In the genomic region with DNA sequence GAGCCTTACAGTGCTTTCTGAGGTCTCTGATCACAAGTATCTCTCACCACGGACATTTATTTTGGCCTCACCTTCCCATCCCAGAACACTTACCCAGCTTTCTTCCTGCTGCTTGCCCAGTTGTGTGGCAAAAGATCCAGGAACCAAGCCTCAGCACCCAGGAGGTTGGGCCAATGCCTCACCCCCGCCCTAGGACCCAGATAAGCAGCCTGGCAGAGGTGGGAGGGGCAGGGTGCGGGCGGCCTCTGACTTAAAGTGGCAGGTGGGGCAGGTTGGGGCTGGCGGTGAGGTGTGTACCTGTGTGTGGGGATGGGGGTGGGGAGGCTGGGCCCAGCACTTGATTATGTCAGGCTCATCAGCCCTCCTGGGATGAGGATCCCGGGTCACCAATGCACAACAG, we compare ENCODE assay signal across 25 mouse cellular contexts. TPM values are rescaled to one million over a fixed set of nuclear protein-coding genes. Genes with fewer than 3 reads are reported as not detected.
DNase-seq lines count a peak whose midpoint lies in the region; ATAC-seq lines count a peak whose summit lies in the region.
"Had no signal": no experiment of that assay in that cellular context is flagged by ENCODE, and none has a peak within 500 bp of the region (broad histone marks: within the 10 kb centered on the region; RNA-seq: fewer than 3 reads in every experiment).

No protein-coding gene starts in this region.

- peak; percentile 61 for ATAC-seq in stomach, embryonic 15.5 days (ENCODE audit: insufficient read depth, low FRiP score, low read depth)
- ATAC-seq: forebrain, postnatal 0 days had no signal

- peaks cover 21% of the 10 kb centered on the region; the same call in 1 of the 2 replicates for H3K4me1 ChIP-seq in stomach, embryonic 15.5 days

- 60% methylated on average over 6 of the region's 6 CpGs for WGBS in stomach, embryonic 15.5 days

- H3K4me3 ChIP-seq in stomach, embryonic 15.5 days (replicated peaks): no peak overlapping the region
- H3K4me3 ChIP-seq: gastrocnemius, adult 2 months; heart, embryonic 15.5 days; midbrain, embryonic 12.5 days had no signal

- H3K4me2 ChIP-seq in stomach, embryonic 15.5 days: peak overlapping the region; percentile 19; the same call in 1 of the 2 replicates
- H3K4me2 ChIP-seq: heart, embryonic 15.5 days; midbrain, embryonic 12.5 days had no signal

- H3K9me3 ChIP-seq in stomach, embryonic 15.5 days: no peaks in the 10 kb centered on the region
- H3K9me3 ChIP-seq: heart, embryonic 15.5 days; midbrain, embryonic 12.5 days had no signal

- peak; percentile 95 for DNase-seq in heart, adult 11 months
- DNase-seq in heart, adult 8-10 months (ENCODE audit: low spot score): no peak
- DNase-seq in urinary bladder, adult 2 months (ENCODE audit: low spot score): peak; percentile 60
- DNase-seq in urinary bladder, postnatal 10 days (ENCODE audit: low spot score): no peak
- no peak for DNase-seq in c-Kit-positive CD71-positive TER-119-positive erythroid progenitor cells, embryonic 14.5 days (ENCODE audit: low spot score)
- no peak for DNase-seq in layer of hippocampus, postnatal 10 days (ENCODE audit: low spot score in 2 of 2)
- no peak for DNase-seq in neural tube, embryonic 10.5 days (ENCODE audit: extremely low spot score, low spot score)
- DNase-seq: adrenal gland, adult 2 months; cerebellum, adult 2 months; forebrain, postnatal 0 days; gastrocnemius, adult 2 months; layer of hippocampus, postnatal 36 days; thymus, postnatal 36 days had no signal

- H3K27me3 ChIP-seq in stomach, embryonic 15.5 days (replicated peaks): no peaks in the 10 kb centered on the region
- H3K27me3 ChIP-seq: CH12.LX; heart, embryonic 15.5 days had no signal

- peaks cover 17% of the 10 kb centered on the region; the same call in 1 of the 2 replicates for H3K36me3 ChIP-seq in stomach, embryonic 15.5 days

- H3K9ac ChIP-seq in stomach, embryonic 15.5 days: no peak overlapping the region
- H3K9ac ChIP-seq: forebrain, postnatal 0 days; heart, embryonic 15.5 days; midbrain, embryonic 12.5 days had no signal

- no peak overlapping the region for H3K27ac ChIP-seq in stomach, embryonic 15.5 days
- H3K27ac ChIP-seq: gastrocnemius, adult 2 months; heart, embryonic 15.5 days; midbrain, embryonic 12.5 days had no signal

RNA-seq across cellular contexts. Expression of a gene that starts 21.9 kb away (rescaled TPM):
- total RNA-seq in heart, adult 8-10 months (2022): 100 to 1,000 TPM; 108 to 146 (median 128) TPM
- 75.3 and 87.2 TPM in 2 replicates for polyA plus RNA-seq in urinary bladder, adult 2 months (2012; rRNA removed)
- 24.0 and 25.4 TPM in 2 replicates for polyA plus RNA-seq in stomach, embryonic 15.5 days (2015; fragmentation: Nextera tagmentation; extraction: Ambion mirVana)
- 100 to 1,000 TPM in 1 of 2 experiments, 10 to 100 TPM in 1; 87.9 to 102 TPM for total RNA-seq in layer of hippocampus, postnatal 10 days (2021)

RNA-seq across cellular contexts. Expression of a gene that starts 40.0 kb away (rescaled TPM):
- not detected for total RNA-seq in heart, adult 8-10 months (2022)
- not detected in 2 replicates for polyA plus RNA-seq in urinary bladder, adult 2 months (2012; rRNA removed)
- 0.13 TPM in 1 of 2 replicates, not detected in the other for polyA plus RNA-seq in stomach, embryonic 15.5 days (2015; fragmentation: Nextera tagmentation; extraction: Ambion mirVana)
- not detected for total RNA-seq in layer of hippocampus, postnatal 10 days (2021)
- total RNA-seq: adrenal gland, adult 2 months; CH12.LX; common myeloid progenitor, adult 5-6 weeks; forebrain, postnatal 0 days; gastrocnemius, adult 2 months; granulocyte monocyte progenitor cell, adult 5-6 weeks; hematopoietic stem cell, adult 5-6 weeks; layer of hippocampus, postnatal 36 days had no signal
- polyA plus RNA-seq: adrenal gland, adult 2 months; brain, embryonic 14.5 days; cerebellum, adult 2 months; embryonic facial prominence, embryonic 11.5 days; forebrain, postnatal 0 days; heart, embryonic 15.5 days; kidney, embryonic 14.5 days; midbrain, embryonic 12.5 days; spleen, adult 2 months; testis, adult 2 months had no signal

RNA-seq across cellular contexts. Expression of a gene that starts 54.6 kb away (rescaled TPM):
- total RNA-seq in heart, adult 8-10 months (2022): 10 to 100 TPM; 79.7 to 89.3 (median 80.9) TPM
- polyA plus RNA-seq in urinary bladder, adult 2 months (2012; rRNA removed): 64.2 and 77.2 TPM in 2 replicates
- 189 and 208 TPM in 2 replicates for polyA plus RNA-seq in stomach, embryonic 15.5 days (2015; fragmentation: Nextera tagmentation; extraction: Ambion mirVana)
- 100 to 1,000 TPM; 112 to 118 TPM for total RNA-seq in layer of hippocampus, postnatal 10 days (2021)

RNA-seq across cellular contexts. Expression of a gene that starts 54.6 kb away (rescaled TPM):
- total RNA-seq in heart, adult 8-10 months (2022): 10 to 100 TPM; 19.1 to 35.6 (median 22.8) TPM
- 82.5 and 94.1 TPM in 2 replicates for polyA plus RNA-seq in urinary bladder, adult 2 months (2012; rRNA removed)
- 84.3 and 84.4 TPM in 2 replicates for polyA plus RNA-seq in stomach, embryonic 15.5 days (2015; fragmentation: Nextera tagmentation; extraction: Ambion mirVana)
- 10 to 100 TPM; 78.8 to 84.5 TPM for total RNA-seq in layer of hippocampus, postnatal 10 days (2021)

Comparison
In these comparisons a context has a peak if more than half of its experiments do, and no peak if none do; other contexts are left out.
1. DNase-seq: peak in heart, adult 11 months (single experiment) and urinary bladder, adult 2 months (single experiment); none in heart, adult 8-10 months (single experiment), urinary bladder, postnatal 10 days (single experiment), c-Kit-positive CD71-positive TER-119-positive erythroid progenitor cells, embryonic 14.5 days (single experiment), layer of hippocampus, postnatal 10 days (0 of 2) and neural tube, embryonic 10.5 days (single experiment).